Mouse (Mus musculus) cortical plate, adult 2 months (tissue): ENCODE data around the gene Mtmr4.

Source experiments
- CTCF ChIP-seq: fragments of 200-500 bp; IDR thresholded peaks from 2 replicates; pipeline ENCODE4 v1.5.1; 2011; ENCODE audit warnings: mild to moderate bottlenecking, control low read depth, low read length; ENCODE audit not compliant: insufficient read depth; ENCODE audit errors: extremely low read depth
- POLR2A ChIP-seq: fragments of 200-500 bp; IDR thresholded peaks from 2 replicates; pipeline ENCODE4 v1.6.1; 2011; ENCODE audit warnings: mild to moderate bottlenecking, low read length, control low read depth; ENCODE audit not compliant: insufficient read depth; ENCODE audit errors: extremely low read depth

DNA sequence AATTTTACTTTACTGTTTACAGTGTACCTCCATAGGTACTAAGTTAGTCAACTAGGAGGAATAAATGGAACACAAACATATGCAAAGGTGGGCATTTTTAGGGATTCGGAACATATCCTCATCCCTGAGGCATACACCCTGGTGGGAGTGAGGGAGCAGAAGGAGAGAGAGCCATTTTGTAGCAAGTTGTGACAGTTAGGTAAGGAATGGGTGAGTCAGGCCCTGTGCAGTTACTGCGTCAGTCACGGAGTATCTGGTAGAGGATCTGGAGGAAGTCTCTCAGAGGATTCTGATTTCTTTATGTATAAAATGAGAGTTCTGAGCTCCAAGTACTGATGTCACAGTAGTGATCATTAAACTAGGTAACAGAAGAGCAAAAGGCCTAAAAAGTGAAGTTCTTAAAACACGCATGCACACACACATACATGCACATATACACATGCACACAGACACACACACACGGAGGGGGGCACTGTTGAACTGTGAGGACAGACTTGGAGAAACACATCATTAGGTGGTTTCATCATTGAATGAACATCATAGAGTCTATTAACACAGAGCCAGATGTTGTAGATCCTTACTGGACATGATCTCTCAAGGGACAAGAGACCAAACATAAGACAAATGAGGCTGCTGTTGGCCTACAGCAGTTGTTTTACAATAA, 4.6 kb upstream of the Mtmr4 start:
- TF ChIP-seq POLR2A (no peak), CTCF (no peak)
